Mouse (Mus musculus) liver, embryonic 14.5 days (tissue): Measurements from ENCODE around the gene Camkk2.

ENCODE experiments used
- CTCF ChIP-seq: IDR thresholded peaks from 2 replicates; pipeline ENCODE4 v1.5.1; 2016; ENCODE audit warnings: antibody characterized with exemption, low read depth, control low read depth
- EP300 ChIP-seq: IDR thresholded peaks from 2 replicates; pipeline ENCODE4 v1.6.1; 2016; ENCODE audit warnings: antibody characterized with exemption, low read depth

DNA sequence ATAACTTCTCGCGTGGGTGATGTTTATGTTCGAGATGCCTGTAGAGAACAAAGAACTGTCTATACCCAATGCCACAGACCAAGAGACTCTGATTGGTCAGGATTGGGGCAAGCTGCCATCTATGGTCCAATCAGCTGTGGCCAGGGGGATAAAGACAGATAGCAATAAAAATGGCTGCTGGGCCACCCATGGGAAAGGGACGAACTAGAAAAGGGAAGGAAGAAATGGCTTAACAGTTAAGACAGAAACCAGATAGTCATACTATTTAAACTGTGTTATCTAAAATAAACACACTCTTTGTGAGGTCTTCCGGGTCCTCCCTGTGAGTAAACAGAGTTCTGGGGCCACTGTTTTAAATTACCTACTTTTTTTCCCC is 78.4 kb downstream of the Camkk2 start:
- no peak for TF ChIP-seq CTCF
- no peak for TF ChIP-seq EP300
